Mouse (Mus musculus): ENCODE results near the gene Vmn2r56. TPM values are rescaled to one million over a fixed set of nuclear protein-coding genes. Genes with fewer than 3 reads are reported as not detected.
A peak's percentile ranks its signal among the peaks of the same experiment; 100 is the strongest.
"Not testable (repeated sequence)": the region's sequence is repeated elsewhere in the genome, so short reads cannot be mapped to it uniquely, and the experiment has no call there.

Gene Vmn2r56
- polyA plus RNA-seq (2012; rRNA removed): 0.06 TPM in 1 of 2 replicates, not detected in the other

DNA sequence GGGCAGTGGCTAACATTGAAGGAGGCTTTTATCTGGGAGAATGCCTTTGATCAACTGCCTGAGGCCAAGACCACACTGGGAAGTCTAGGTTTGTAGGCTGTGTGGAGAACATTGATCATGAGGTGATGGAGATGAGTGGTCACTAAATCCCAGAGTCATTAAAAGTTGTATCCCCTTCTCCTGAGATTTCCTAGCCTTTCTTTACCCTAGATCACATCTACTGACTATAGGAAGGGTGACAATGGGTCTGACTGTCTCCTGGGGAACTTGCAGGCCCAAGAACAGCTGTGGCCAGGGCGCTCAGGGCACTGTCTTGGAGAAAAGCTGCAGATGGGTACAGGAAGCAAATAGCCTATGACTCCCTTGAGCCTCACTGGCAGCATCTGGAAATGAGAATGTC, at the start of gene Vmn2r56:
Vmn2r56 (minus strand) TSS at position 101 of the 400 bp plus-strand sequence.
- no peak for DNase-seq (ENCODE audit: extremely low spot score in 1 of 2, low spot score in 1 of 2)

DNA sequence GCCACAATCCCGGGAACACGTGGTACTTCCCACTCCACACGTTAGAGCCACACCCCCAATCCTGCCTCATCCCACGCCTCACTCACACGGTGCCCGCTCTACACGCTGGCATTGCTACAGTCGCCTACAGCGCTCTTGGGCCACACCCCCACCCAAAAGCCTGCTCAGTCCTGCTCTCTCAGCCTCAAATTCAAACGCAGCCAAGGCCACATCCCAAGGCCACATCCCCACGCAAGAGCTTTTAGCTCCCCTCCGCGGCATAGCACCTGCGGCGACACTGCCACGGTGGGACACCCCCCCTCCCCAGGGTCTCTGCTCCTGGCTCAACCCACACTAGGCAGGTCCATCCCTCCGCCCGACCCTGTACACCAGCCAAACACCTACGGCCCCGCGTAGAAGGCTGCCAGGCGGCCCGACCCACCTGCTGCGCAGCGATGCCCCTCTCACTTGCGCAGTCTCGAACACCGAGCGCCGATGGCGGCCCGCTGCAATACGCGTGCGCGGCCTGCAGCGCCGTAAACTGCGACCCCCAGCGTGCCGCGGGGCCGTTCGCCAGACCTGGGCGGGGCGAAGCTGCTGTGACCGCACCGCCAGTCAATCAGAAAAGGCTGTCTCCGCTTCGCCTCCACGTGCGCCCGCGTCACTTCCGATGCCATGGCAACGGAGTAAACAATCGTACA, 45.5 kb upstream of the Vmn2r56 start:
- DNase-seq (ENCODE audit: extremely low spot score in 1 of 2, low spot score in 1 of 2): peak; percentile 73 to 90

DNA sequence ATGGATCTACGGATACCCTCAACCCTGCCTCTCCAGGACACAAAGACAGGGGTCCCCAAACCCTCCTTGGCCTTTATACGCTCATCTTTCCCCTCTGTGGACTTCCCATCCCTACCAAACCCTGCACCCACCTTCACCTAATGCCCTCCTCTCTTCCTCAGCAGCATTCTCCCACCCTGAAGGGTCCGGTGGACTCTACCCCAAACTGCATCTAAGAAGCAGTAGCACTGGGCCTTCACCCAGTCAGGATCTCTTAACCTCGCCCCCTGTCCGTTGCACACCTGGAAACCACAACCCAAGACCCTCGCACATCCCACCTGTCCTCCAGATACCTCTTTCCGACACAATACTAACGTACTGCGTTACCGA, 45.0 kb upstream of the Vmn2r56 start:
- DNase-seq (ENCODE audit: extremely low spot score in 1 of 2, low spot score in 1 of 2): no peak

DNA sequence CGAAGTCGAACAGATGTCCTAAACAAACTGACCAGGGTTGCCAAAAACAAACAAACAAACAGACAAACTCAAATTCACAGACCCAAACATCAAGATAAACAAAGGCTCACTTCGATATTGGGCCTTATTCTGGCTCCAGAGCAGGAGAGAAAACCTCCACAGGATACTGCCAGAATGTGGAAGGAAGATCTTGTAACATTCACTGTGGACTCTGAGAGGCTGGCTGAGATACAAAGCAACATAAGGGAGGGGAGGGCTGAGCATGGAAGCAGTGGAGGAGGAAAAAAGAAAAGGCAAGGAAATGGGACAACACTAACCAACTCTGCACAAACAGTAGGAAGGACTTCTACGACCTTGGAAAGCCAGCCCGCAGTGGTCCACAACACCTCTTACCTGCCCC, 44.3 kb upstream of the Vmn2r56 start:
- DNase-seq (ENCODE audit: extremely low spot score in 1 of 2, low spot score in 1 of 2): peak in 1 of 2 experiments; percentile 39

DNA sequence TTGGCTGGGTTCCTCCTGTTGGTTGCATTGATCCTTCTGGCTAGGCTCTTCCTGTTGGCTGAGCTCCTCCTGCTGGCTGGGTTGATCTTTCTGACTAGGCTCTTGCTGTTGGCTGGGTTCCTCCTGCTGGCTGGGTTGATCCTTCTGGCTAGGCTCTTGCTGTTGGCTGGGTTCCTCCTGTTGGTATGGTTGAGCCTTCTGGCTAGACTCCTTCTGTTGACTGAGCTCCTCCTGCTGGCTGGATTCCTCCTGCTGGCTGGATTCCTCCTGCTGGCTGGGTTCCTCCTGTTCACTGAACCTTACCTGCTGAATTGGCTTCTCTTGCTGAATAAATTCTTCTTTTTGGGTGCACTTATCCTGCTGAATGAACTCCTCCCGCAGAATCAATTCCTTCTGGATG, 39.8 kb upstream of the Vmn2r56 start:
- DNase-seq (ENCODE audit: extremely low spot score in 1 of 2, low spot score in 1 of 2): peak; percentile 42 to 70

DNA sequence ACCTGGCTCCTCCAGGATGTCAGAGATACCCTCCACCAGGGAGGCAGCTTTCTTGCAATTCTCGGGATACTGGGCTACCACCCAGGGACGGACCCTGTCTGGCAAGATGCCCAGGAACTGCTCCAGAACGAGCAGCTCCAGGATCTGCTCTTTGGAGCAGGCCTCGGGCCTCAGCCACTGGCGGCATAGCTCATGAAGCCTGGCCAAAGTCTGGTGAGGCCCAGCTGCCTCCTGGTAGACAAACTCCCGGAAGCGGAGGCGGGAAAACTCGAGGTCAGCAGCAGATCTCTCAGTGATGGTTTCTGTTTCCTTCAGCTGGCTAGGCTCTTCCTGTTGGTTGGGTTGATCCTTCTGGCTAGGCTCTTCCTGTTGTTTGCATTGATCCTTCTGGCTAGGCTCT, 39.3 kb upstream of the Vmn2r56 start:
- no peak for DNase-seq (ENCODE audit: extremely low spot score in 1 of 2, low spot score in 1 of 2)

DNA sequence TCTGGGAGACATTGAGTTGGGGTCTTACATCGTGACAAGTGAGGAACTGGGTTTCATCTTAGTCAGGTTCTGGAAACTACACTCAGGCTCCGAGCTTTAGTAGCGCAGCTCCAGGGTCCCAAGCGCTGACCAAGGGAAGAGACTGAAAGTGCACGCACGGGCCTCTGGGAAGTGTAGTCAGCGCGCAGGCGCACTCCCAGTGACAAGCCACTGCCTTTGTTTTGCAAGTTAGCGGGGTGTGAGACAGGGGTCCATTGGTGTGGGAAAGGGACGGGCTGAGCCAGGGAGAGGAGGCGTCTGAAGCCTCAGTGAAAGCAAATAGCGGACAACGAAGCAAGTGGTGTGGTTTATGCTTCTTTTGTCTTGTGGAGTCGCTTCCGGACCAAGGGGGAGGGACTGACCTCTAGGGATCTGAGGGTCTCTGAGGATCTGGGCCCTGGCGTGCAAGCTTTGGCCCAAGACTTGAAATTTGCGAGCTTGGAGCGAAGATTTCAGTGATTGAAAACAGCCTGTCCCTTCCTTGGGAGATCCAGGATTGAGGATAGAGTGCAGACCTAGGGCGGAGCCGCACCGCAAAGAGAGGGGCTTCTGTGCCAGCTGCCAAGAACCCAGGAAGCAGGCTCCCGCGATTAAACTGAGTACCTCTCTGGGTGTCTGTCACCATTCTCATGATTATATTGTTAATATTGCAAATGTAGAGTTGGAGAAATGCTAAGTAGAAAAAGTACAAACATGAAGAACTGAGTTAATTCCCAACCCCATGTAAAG, 14.8 kb upstream of the Vmn2r56 start:
- peak in 1 of 2 experiments; percentile 2 for DNase-seq (ENCODE audit: extremely low spot score in 1 of 2, low spot score in 1 of 2)

DNA sequence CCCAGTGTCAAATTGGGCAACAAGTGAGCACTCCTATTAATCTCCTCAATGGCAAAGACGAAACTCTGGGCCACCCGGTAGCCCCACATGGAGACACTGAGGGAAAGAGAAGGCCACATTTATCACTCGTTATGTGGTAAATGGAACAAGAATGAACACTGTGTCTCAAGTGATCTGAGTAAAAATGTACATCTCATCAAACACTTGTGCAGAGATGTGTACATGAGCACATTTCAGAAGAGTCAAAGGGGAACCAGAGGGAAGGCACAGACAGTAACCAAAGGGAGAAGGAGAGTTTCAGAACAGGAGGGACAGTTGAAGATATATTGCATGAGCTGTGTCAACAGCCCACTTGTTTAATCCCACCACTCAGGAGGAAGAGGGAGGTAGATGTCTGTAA, 49.9 kb downstream of the Vmn2r56 start, which contains the start of gene Vmn2r55:
Vmn2r55 (minus strand) TSS at position 101 of the 400 bp plus-strand sequence.
- not testable (repeated sequence) for DNase-seq (ENCODE audit: extremely low spot score in 1 of 2, low spot score in 1 of 2)

DNA sequence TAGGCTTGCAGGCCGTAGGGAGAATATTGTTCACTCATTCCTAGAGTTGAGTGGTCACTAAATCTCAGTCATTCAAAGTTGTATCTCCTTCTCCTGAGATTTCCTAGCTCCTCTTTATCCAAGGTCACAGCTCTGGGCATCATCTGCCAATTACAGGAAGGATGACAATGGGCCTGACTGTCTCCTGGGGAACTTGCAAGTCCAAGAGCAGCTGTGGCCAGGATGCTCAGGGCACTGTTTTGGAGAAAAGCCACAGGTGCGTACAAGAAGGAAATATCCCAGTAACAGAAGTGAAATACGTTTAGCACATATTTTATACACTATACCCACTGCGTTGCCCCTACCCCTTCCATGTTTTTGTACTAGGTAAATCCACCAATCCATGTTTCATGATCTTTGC, 94.6 kb downstream of the Vmn2r56 start, which contains the start of gene Vmn2r54:
Vmn2r54 (minus strand) TSS at position 101 of the 400 bp plus-strand sequence.
- DNase-seq (ENCODE audit: extremely low spot score in 1 of 2, low spot score in 1 of 2): not testable (repeated sequence)

Other genes starting within 250 kb of the Vmn2r56 start
- not detected in 2 replicates for gene 2900092C05Rik, start 222.5 kb downstream of the Vmn2r56 start, polyA plus RNA-seq (2012; rRNA removed)
- 0.02 TPM in 2 replicates for gene Vmn2r53, start 126.2 kb downstream of the Vmn2r56 start, polyA plus RNA-seq (2012; rRNA removed)
- gene Vmn2r54, start 94.7 kb downstream of the Vmn2r56 start, polyA plus RNA-seq (2012; rRNA removed): 0.06 TPM in 1 of 2 replicates, not detected in the other
- gene Vmn2r55, start 50.0 kb downstream of the Vmn2r56 start, polyA plus RNA-seq (2012; rRNA removed): not detected in 2 replicates
- 17.8 and 22.7 TPM in 2 replicates for gene Zscan18, start 68.6 kb upstream of the Vmn2r56 start, polyA plus RNA-seq (2012; rRNA removed)
- gene Zfp329, start 83.9 kb upstream of the Vmn2r56 start, polyA plus RNA-seq (2012; rRNA removed): 19.2 and 24.5 TPM in 2 replicates
- 8.8 and 10.4 TPM in 2 replicates for gene Zfp110, start 99.8 kb upstream of the Vmn2r56 start, polyA plus RNA-seq (2012; rRNA removed)
- gene Zfp128, start 146.2 kb upstream of the Vmn2r56 start, polyA plus RNA-seq (2012; rRNA removed): 4.6 and 5.3 TPM in 2 replicates
- 12.9 TPM in 2 replicates for gene Zscan22, start 162.8 kb upstream of the Vmn2r56 start, polyA plus RNA-seq (2012; rRNA removed)
- gene Rps5, start 187.3 kb upstream of the Vmn2r56 start, polyA plus RNA-seq (2012; rRNA removed): 776 and 848 TPM in 2 replicates
- 0.69 and 0.86 TPM in 2 replicates for gene Rnf225, start 192.4 kb upstream of the Vmn2r56 start, polyA plus RNA-seq (2012; rRNA removed)
- 5.7 and 6.1 TPM in 2 replicates for gene Zfp324, start 230.8 kb upstream of the Vmn2r56 start, polyA plus RNA-seq (2012; rRNA removed)
- 14.1 and 15.1 TPM in 2 replicates for gene Zfp446, start 242.8 kb upstream of the Vmn2r56 start, polyA plus RNA-seq (2012; rRNA removed)